Mouse (Mus musculus): ENCODE measurements around the gene Coq10b. TPM values are rescaled to one million over a fixed set of nuclear protein-coding genes. Genes with fewer than 3 reads are reported as not detected.

Coq10b gene
- polyA plus RNA-seq (2017; shearing (Covaris generic)) = 24.5 TPM

GRCm38 (mm10) chr1:55052355-55052953 lies at the start of gene Coq10b:
Coq10b (plus strand) TSS chr1:55052770.

DNA sequence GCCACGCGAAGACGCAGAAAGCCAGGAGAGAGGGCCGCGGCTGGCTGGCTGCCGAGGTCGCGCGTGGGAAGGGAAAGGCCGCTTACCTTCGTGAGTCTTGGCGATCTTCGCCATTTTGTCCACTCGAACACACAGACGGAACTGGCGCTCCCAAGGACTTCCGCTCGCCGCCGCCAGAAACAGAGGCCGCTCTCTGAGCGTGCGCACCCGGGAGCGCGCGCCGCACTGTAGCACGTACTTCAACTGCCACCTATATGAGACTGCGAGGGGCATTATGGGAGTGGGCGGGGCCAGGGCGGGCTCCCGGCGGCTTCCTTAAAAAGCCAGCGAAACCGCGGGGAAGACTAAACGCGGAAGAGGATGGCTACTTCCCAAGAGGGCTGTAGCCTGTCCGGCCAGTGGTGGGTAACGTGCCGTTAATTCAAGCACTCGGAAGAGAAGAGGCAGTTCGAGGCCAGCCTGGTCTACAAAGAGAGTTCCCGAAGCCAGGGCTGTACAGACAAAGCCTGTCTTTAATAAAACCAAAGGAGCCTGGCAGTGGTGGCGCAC lies 25.2 kb upstream of the Coq10b start, which contains the start of gene Sf3b1:
TSS of gene Sf3b1 (minus strand) at position 229 of the 549 bp plus-strand sequence.

GRCm38 (mm10) chr1:55087932-55088610 lies 35.5 kb downstream of the Coq10b start, which contains the start of the genes Hspe1 and Hspd1:
Hspe1 (plus strand) TSS chr1:55088132.
Hspd1 (minus strand) TSS chr1:55088243.

Other genes with a start within 250 kb of the Coq10b start
- 391 TPM for gene Ankrd44, start 126.4 kb upstream of the Coq10b start, polyA plus RNA-seq (2017; shearing (Covaris generic))
- 733 TPM for gene Sf3b1, start 25.3 kb upstream of the Coq10b start, polyA plus RNA-seq (2017; shearing (Covaris generic))
- gene Hspe1, start 35.4 kb downstream of the Coq10b start, polyA plus RNA-seq (2017; shearing (Covaris generic)) = 145 TPM
- 192 TPM for gene Hspd1, start 35.5 kb downstream of the Coq10b start, polyA plus RNA-seq (2017; shearing (Covaris generic))
- gene Mob4, start 78.5 kb downstream of the Coq10b start, polyA plus RNA-seq (2017; shearing (Covaris generic)) = 116 TPM
- 5.2 TPM for gene Rftn2, start 174.0 kb downstream of the Coq10b start, polyA plus RNA-seq (2017; shearing (Covaris generic))
- 3.4 TPM for gene Mars2, start 184.4 kb downstream of the Coq10b start, polyA plus RNA-seq (2017; shearing (Covaris generic))